Mouse (Mus musculus): ENCODE measurements around the gene Vmn2r78.
"Not testable (repeated sequence)": the region's sequence is repeated elsewhere in the genome, so short reads cannot be mapped to it uniquely, and the experiment has no call there.

The Vmn2r78 gene

DNA sequence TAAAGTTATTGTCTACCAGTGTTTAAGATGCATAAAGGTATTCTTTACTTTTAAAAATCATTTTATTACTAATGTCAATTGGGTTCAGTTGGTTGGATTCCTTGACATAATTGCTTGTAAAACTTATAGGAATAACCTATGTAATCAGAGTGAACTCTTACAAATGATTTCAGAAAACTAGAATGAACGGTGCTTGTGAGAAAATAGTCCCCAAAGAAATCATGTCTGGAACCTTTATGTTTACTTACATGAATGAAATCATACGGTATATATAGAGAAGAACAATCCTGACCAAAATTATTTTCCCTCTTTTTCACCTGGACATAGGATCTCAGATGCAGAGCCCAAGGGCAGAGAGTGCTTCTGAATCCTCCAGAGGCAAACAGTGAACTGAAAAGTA lies at the start of gene Vmn2r78:
Gene Vmn2r78, plus strand, starts transcription at position 301 of the 400 bp plus-strand sequence.
- not testable (repeated sequence) for DNase-seq (ENCODE audit: low spot score)

DNA sequence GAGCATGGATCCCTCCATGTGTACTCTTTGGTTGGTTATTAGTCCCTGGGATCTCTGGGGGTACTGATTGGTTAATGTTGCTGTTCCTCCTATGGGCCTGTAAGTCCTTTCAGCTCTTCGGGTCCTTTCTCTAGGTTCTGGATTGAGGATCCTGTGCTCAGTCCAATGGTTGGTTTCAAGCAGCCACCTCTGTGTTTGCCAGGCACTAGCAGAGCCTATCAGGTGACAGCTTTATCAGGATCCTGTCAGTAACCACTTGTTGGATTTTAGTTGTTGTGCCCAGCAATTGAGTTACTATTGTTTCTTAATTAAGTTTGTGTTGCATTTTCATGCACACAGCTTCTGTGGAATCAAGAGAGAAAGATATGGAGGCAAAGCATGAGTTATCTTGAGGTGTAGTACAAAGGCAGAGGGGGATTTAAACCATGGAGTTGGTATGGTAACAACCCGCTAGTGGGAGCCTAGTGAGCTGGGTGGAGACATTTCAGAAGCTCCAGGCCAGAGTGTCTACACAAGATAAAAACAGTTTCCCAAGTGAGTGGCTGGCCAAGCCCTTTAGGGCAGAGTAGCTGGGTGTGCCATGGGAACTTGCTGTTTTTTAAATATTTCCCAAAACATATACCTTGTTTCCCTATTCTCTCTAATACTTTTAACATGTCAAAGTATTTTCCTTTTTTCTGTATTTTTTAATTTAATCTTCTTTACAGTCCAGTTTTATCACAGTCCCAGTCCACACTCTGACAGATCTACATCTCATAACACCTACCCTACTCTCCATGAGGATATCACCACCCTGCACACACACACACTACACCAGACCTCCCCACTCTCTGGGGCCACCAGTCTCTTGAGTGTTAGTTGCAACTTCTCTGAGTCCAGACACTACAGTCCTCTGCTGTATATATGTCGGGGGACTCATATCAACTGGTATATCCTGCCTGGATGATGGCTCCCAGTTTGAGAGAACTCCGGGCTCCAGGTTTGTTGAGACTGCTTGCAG lies 25.1 kb upstream of the Vmn2r78 start:
- DNase-seq (ENCODE audit: low spot score), result no peak

DNA sequence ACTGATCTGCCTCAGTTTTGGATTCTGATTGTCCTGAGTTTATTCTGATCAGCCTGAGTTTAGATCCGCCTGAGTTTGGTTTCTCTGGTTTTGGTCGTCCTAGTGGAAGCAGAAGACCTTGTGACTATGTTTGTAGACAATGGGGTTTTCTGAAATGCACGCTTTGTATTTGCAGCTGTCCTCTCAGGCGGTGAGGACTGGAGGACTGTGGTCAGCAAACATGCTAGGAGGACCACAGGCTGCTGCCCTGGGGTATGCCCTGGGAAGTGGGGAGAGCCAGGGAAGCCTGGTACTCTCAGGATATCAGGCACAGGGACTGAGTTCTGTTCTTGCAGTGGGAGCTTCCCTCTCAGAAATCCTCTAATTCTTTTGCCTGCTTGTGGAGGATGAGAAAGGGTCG lies 22.4 kb downstream of the Vmn2r78 start:
- no peak for DNase-seq (ENCODE audit: low spot score)

DNA sequence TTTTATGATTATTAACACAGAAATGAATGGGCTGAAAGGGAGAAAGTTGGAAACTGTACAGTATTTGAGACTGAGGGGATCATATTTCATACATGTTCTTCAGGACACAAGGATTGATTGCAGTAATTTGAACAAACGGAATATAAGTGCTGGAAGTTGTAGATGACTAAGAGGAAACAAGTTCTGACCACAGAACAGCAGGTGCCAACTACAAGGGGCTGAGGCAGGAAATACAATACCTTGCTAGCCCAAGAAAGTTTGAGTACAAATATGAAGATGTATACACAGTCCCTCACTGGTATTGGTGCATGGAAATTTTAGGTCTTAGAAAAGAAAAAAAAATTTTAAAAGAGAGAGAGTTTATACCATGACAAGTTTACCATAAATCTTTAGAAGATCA lies 79.8 kb downstream of the Vmn2r78 start:
- DNase-seq (ENCODE audit: low spot score), result no peak

DNA sequence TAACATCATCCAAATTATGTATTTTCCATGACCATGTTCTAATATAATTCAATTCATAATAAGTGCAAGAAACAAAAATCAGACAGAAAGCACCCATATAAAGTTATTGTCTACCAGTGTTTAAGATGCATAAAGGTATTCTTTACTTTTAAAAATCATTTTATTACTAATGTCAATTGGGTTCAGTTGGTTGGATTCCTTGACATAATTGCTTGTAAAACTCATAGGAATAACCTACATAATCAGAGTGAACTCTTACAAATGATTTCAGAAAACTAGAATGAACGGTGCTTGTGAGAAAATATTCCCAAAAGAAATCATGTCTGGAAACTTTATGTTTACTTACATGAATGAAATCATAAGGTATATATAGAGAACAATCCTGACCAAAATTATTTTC lies 80.9 kb downstream of the Vmn2r78 start, which contains the start of gene Vmn2r79:
Gene Vmn2r79, plus strand, starts transcription at position 301 of the 400 bp plus-strand sequence.
- DNase-seq (ENCODE audit: low spot score), result not testable (repeated sequence)

Data from testis, postnatal 10 days (tissue).